Mouse (Mus musculus) heart, postnatal 0 days (tissue): Measurements from ENCODE around the gene Cldn10.

Experiments
- CTCF ChIP-seq: IDR thresholded peaks from 2 replicates; pipeline ENCODE4 v1.5.1; 2016; ENCODE audit warnings: antibody characterized with exemption, control low read depth, low read depth
- EP300 ChIP-seq: IDR thresholded peaks from 2 replicates; pipeline ENCODE4 v1.6.1; 2016; ENCODE audit warnings: antibody characterized with exemption, low read depth

DNA sequence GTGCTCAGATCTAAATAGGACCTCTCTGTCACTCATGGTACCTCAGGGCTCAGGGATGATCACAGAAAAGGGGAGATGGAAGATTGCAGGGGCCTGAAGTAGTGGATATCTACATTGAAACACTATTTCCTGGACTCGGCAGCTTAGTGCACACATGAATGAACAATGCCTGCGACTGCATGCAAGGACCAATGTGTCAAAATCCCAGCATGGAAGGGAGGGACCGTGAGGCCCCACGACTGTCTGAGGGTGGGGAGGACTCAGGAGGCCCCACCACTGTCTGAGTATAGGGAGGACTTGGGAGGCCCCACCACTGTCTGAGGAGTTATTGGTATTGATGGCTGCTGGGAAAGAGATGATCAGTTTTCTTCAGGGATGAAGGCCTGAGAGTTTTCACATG, 2.5 kb downstream of the Cldn10 start:
- TF ChIP-seq CTCF (no peak), EP300 (no peak)
